Mouse (Mus musculus): ENCODE measurements around the gene Rbms3.

Rbms3 gene

GRCm38 (mm10) chr9:117274846-117275245, 354.9 kb downstream of the Rbms3 start:
- no peak for DNase-seq (ENCODE audit: extremely low spot score, low read depth, low spot score)

DNA sequence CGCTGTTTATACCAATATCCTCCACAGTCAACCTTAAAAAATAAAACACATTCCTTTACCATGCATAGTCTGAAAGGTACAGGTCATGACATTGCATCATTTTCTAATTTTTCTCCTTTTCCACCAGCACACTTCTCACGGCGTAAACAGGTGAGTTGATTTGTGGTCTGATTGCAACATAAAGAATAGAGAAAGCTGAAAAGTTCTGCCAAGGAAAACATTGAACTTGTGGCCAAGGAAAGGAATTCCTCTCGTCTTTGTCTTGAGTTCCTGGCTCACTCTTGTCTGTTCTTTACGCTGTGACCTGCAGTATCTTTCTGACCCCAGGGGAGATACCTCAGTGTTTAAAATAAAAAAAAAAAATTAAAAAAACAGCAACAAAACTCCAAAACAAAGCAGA, 370.1 kb downstream of the Rbms3 start:
- DNase-seq (ENCODE audit: extremely low spot score, low read depth, low spot score): no peak

DNA sequence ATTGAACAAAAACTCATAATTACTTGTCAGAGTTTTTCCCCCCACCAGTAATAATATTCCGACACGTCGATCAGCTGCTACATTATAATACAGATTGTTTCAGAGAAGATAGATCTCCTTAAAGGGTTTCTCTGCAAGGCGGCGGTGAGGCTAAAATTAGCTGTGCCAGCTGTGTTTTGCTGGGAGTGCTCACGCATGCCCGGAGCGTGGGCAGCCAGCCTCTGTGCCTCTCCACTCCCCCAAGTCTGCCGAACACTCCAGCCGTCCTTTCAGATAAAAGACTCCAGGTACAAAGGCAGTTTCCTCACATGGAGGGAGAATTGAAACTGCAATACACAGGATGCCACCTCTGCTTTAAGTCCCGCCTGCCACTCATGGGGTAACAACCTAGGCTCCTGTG, 376.4 kb downstream of the Rbms3 start:
- DNase-seq (ENCODE audit: extremely low spot score, low read depth, low spot score): no peak

DNA sequence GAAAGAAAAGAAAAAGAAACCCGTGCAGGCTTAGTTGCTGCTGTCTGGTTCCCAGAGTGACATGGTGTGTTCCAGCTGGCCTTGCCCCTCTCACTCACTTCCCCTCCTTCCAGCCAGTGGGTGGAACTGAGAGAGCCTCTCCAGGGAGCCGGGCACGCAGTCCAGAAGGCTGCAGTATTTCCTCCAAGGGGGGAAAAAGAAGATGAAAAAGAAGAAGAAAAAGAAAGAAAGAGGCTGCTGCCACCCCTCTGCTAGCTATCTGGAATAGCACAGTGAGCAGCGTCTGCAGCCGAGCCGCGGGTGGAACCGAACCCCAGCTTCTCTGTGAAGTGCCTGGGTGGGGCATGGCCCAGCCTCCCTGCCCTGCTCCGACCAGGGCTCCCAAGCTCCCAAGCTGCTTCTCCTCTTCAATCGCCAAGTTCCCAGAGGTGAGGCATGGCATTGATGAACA, 377.3 kb downstream of the Rbms3 start:
- no peak for DNase-seq (ENCODE audit: extremely low spot score, low read depth, low spot score)

DNA sequence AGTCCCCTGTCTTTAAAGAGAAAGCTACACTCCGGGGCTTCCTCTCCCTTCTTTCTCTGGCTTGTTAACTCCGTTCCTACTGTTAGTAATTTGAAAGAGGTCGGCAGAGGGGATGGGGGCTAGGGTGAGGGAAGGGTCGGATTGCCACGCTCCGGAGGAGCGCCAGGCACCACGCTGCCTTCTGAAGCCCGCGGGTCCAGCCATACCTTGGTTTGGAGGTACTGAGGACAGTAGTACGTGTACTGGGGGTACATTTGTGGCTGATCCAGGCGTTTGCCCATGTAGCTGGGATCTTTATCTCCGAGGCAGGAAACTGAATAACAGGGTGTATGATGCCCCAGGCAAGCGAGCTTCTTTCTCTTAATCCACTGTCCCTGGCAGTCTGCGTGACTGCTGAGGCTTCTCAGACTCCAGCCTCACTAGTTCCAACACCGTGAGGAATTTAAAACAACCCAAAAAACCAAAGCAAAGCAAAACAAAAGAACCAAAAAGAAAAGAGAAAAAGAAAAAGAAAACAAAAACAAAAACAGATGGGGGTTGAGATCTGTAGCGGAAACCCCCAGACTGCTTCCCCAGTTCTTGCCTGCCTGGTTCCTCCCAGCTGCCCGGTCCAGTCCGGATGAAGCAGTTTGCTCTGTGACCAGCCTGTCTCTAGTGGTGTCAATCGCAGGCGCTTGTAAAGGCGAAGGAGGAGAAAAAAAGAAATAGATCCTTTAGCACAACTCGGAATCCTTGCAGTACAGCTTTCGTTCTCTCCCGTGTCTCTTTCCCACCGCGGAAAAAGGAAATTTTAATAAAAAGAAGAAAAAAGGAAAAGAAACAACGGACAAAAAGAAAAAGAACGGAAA, 378.0 kb downstream of the Rbms3 start:
- DNase-seq (ENCODE audit: extremely low spot score, low read depth, low spot score): no peak

DNA sequence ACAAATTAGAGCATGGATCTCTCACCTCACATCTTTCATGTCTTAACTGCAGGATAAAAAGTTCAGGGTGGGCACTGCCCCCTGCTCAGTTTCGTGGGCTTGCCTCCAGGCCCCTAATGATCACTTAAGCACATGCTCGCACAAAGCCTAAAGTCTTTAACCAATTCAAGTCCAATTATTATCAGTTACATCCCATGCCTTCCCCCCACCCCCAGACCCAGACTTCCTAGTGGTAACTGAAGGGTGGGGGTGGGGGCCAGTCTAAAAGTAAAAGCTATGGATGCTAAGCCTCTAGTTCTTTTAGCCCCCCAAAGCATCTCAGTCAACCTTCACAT, 378.9 kb downstream of the Rbms3 start:
- DNase-seq (ENCODE audit: extremely low spot score, low read depth, low spot score): no peak

- no peak for DNase-seq (ENCODE audit: extremely low spot score, low read depth, low spot score)
Observed at GRCm38 (mm10) chr9:117250036-117250830, 379.5 kb downstream of the Rbms3 start.

DNA sequence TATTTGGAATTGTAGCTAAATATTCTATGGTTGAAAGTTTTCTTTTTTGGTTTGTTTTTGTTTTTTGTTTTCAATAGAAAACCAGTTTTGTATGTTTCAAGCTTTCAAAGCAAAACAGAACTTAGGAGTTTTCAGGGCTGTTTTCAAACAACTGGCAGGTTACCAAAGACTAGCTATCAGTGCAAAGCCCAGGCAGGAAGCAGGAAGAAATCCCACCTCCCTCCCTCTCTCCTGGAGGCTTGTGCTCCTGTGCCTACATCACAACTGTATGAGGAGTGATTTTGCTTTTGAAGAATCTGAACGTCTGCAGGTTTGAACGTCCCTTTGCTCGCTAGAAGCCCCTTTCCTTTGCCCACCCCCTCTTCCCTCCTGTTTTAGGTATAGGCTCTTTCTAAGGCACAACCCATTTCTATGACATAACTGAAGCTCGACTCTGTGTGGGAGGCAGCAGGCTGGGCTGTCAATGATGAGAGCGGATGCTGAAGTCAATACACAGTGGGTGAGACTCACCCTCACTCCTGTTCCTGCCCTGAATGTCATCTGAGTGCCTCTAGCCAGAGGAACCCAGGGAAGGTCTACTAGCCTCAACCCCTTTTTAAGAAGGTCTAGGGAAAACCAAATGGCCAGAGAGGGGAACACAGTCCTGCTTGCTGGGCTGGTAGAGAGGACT, 382.3 kb downstream of the Rbms3 start:
- no peak for DNase-seq (ENCODE audit: extremely low spot score, low read depth, low spot score)

DNA sequence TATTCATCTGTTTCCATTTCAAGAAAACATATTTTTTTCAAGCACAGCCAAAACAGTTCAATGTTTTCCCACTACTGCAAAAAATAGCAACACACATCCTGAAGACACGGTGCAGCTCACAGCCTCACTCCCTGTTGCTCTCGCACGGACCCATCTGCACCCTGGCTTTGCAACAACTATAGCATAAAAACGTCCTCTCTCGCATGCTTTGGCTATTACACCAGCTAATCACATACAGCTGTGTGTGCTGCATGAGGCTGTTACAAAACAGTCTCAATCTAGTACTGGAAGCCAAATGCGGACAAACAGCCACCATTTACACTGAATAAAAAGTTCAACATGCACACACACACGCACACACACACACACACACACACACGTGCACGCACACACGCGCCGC, 383.5 kb downstream of the Rbms3 start:
- peak; percentile 62 for DNase-seq (ENCODE audit: extremely low spot score, low read depth, low spot score)

DNA sequence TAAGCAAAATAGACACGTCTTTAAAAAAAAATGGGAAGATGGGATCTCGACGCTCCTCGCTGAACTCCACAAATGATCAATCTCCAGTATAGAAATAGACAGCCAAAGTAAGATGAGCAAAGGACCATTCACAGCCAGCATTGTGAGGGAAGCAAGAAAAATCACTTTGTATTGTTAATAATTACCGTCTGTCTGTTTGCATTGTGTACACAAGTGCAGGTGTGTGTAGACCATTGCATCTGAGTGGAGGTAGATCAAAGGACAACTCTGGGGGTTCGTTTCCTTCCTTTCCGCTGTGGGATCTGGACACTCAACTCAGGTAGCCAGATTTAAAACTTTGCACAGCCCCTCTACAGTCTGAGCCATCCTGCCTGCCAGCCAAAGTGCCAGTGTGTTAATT, 386.3 kb downstream of the Rbms3 start:
- no peak for DNase-seq (ENCODE audit: extremely low spot score, low read depth, low spot score)

DNA sequence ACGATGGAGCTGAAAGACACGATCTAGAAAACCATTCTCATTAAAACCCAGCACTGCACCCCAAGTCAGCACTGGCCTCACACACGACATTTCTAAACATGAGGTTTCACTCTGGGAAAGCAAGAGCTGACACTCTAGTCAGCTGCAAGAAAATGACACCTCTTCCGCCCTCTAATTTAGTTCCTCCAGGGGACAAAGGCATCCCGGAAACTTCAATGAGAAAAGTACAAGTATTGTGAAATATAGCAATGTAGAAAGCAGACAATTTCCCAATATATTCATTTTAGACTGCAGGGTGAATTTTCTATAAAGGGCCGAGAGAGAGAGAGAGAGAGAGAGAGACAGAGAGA, 395.0 kb downstream of the Rbms3 start:
- no peak for DNase-seq (ENCODE audit: extremely low spot score, low read depth, low spot score)

- DNase-seq (ENCODE audit: extremely low spot score, low read depth, low spot score): no peak
Observed at GRCm38 (mm10) chr9:117234065-117234725, 395.5 kb downstream of the Rbms3 start.

GRCm38 (mm10) chr9:117222741-117223140, 407.0 kb downstream of the Rbms3 start:
- DNase-seq (ENCODE audit: extremely low spot score, low read depth, low spot score): no peak

DNA sequence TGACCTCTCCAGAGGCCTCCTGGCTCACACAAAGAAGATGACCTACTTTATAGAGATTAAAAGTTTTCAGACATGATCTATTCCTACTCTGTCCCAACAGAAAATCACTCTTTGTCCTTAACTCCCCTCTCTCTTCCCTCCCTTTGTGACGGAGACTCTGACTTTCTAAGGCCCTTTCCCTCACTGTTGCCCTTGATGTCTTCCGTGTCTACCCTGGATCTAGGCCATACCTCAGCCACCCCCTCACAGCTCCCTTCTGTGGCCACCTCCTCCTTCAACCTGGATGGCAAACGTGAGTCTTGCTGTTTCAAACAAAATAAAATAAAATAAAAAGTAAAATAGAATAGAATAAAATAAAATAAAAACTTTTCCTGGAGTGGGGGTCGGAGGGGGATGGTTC, 408.2 kb downstream of the Rbms3 start:
- no peak for DNase-seq (ENCODE audit: extremely low spot score, low read depth, low spot score)

DNA sequence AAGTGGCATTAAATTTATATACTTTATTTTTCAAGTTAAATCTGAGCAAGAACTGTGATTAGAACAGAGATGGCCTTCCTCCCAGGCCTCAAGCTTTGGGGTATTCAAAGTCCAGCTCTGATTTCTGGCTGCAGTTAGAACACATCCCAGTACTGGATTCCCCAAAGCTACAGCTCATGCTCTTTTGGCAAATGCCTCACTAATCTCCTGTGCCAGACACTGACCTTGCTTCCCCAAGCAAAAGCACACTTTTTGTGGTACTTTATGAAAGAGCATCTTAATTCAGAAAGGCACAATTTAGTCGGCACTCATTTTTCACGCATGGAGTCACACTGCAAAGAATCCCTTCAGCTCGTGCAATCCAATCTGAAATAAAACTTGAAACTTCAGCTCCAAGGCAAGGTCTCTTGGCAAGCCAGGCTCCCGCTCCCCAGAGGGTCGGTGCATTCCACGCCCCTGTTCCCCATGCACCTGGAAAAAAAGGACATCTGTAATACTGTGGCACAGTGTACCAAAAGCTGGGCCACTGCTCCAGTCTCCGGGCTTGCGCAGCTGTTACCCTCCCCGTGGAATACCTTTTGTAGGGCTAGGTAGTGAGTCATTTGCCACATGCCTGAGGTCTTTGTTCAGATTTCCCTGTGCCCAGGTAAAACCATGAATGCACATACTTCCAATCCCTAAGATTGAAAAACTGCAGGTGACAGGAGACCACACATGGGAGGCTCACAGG, 413.5 kb downstream of the Rbms3 start:
- DNase-seq (ENCODE audit: extremely low spot score, low read depth, low spot score): no peak

DNA sequence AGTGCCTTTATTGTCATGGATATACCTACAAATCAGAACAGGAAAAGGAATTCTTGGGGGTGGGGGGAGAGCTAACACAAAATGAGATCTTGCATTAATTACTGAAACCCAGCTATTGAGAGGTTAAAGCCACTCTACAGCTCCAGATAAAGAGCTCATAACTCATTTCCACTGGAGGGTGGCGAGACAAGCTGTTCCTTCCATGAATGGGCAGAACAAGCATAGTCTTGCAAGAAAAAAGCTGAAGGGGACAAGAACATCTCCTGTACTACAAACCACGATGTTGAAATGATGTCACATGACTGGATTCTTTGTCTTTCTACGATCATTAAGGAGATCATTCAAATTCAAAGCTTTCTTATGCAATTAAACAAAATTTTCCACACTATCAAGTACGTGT, 417.7 kb downstream of the Rbms3 start:
- DNase-seq (ENCODE audit: extremely low spot score, low read depth, low spot score): no peak

DNA sequence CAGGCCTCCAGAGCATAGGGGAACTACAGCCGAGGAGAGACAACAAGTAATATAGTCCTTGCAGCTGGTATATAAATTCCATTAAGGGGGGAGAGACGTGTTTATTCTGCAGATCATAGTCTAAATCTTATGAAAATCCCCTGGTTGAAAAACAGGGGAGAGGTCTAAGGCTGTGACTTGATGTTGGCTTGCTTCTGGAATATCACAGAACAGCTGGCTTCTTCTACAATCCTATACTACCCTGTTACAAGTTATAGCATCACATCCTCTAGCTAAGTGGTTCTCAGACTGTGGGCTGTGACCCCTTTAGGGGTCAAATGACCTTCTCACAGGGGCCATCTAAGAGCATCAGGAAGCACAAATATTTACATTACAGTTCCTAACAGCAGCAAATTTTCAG, 419.4 kb downstream of the Rbms3 start:
- DNase-seq (ENCODE audit: extremely low spot score, low read depth, low spot score): no peak

GRCm38 (mm10) chr9:117205395-117205794, 424.3 kb downstream of the Rbms3 start:
- DNase-seq (ENCODE audit: extremely low spot score, low read depth, low spot score): no peak

GRCm38 (mm10) chr9:117200067-117200658, 429.6 kb downstream of the Rbms3 start:
- no peak for DNase-seq (ENCODE audit: extremely low spot score, low read depth, low spot score)

DNA sequence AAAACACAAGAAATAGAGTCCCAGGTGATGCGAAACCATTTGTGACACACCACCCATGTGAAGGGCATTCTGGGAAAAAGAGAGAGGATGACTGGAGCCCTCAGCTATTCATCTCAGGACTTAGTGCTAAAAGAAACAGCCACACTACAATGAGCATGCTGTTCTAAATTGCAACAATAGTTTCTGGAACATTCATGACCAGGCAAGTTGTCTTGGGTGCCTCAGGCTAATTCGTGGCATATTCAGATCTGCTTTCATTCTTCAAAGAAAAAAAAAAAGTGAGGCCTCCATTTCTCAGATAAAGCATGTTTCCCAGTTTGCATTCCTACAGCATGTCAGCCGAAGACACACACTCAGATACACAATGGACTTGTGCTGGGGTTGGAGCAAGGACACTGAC, 432.2 kb downstream of the Rbms3 start:
- no peak for DNase-seq (ENCODE audit: extremely low spot score, low read depth, low spot score)
